Mouse (Mus musculus): Measurements from ENCODE around the gene Guca1a. TPM values are rescaled to one million over a fixed set of nuclear protein-coding genes. Genes with fewer than 3 reads are reported as not detected.
"Not testable (repeated sequence)": the region's sequence is repeated elsewhere in the genome, so short reads cannot be mapped to it uniquely, and the experiment has no call there.

Guca1a gene
- total RNA-seq (2015; ENCODE audit: low replicate concordance): 2.5 TPM in 1 of 2 replicates, not detected in the other
- total RNA-seq (2017; ENCODE audit: low replicate concordance): not detected in 2 replicates

GRCm38 (mm10) chr17:47400451-47400850, at the start of gene Guca1a:
Gene Guca1a (minus strand): TSS chr17:47400584.
- no peak for ATAC-seq (replicated peaks; ENCODE audit: low FRiP score, poor library complexity, severe bottlenecking)

GRCm38 (mm10) chr17:47449432-47449831, 49.0 kb upstream of the Guca1a start:
- no peak for ATAC-seq (replicated peaks; ENCODE audit: low FRiP score, poor library complexity, severe bottlenecking)

- no peak for ATAC-seq (replicated peaks; ENCODE audit: low FRiP score, poor library complexity, severe bottlenecking)
Measured at GRCm38 (mm10) chr17:47448523-47449372, 48.4 kb upstream of the Guca1a start.

- no peak for ATAC-seq (replicated peaks; ENCODE audit: low FRiP score, poor library complexity, severe bottlenecking)
Measured at GRCm38 (mm10) chr17:47446561-47446960, 46.2 kb upstream of the Guca1a start.

- ATAC-seq (replicated peaks; ENCODE audit: low FRiP score, poor library complexity, severe bottlenecking): no peak
Measured at GRCm38 (mm10) chr17:47446025-47446424, 45.6 kb upstream of the Guca1a start.

GRCm38 (mm10) chr17:47445518-47445917, 45.1 kb upstream of the Guca1a start:
- no peak for ATAC-seq (replicated peaks; ENCODE audit: low FRiP score, poor library complexity, severe bottlenecking)

GRCm38 (mm10) chr17:47444113-47444512, 43.7 kb upstream of the Guca1a start:
- no peak for ATAC-seq (replicated peaks; ENCODE audit: low FRiP score, poor library complexity, severe bottlenecking)

GRCm38 (mm10) chr17:47442271-47442670, 41.9 kb upstream of the Guca1a start:
- no peak for ATAC-seq (replicated peaks; ENCODE audit: low FRiP score, poor library complexity, severe bottlenecking)

- ATAC-seq (replicated peaks; ENCODE audit: low FRiP score, poor library complexity, severe bottlenecking): no peak
Measured at GRCm38 (mm10) chr17:47441296-47442051, 41.1 kb upstream of the Guca1a start.

GRCm38 (mm10) chr17:47440359-47440890, 40.0 kb upstream of the Guca1a start:
- no peak for ATAC-seq (replicated peaks; ENCODE audit: low FRiP score, poor library complexity, severe bottlenecking)

- no peak for ATAC-seq (replicated peaks; ENCODE audit: low FRiP score, poor library complexity, severe bottlenecking)
Measured at GRCm38 (mm10) chr17:47439396-47440028, 39.1 kb upstream of the Guca1a start.

GRCm38 (mm10) chr17:47438611-47439010, 38.2 kb upstream of the Guca1a start:
- no peak for ATAC-seq (replicated peaks; ENCODE audit: low FRiP score, poor library complexity, severe bottlenecking)

GRCm38 (mm10) chr17:47436907-47437547, 36.6 kb upstream of the Guca1a start, which contains the start of gene 1700001C19Rik:
Gene 1700001C19Rik (minus strand): TSS chr17:47437376.
- no peak for ATAC-seq (replicated peaks; ENCODE audit: low FRiP score, poor library complexity, severe bottlenecking)

- no peak for ATAC-seq (replicated peaks; ENCODE audit: low FRiP score, poor library complexity, severe bottlenecking)
Measured at GRCm38 (mm10) chr17:47436156-47436906, 35.9 kb upstream of the Guca1a start, which contains the start of gene AI661453. Gene AI661453 (plus strand): TSS chr17:47436615.

GRCm38 (mm10) chr17:47430815-47431214, 30.4 kb upstream of the Guca1a start:
- ATAC-seq (replicated peaks; ENCODE audit: low FRiP score, poor library complexity, severe bottlenecking): no peak

GRCm38 (mm10) chr17:47428831-47429304, 28.5 kb upstream of the Guca1a start:
- no peak for ATAC-seq (replicated peaks; ENCODE audit: low FRiP score, poor library complexity, severe bottlenecking)

- no peak for ATAC-seq (replicated peaks; ENCODE audit: low FRiP score, poor library complexity, severe bottlenecking)
Measured at GRCm38 (mm10) chr17:47427316-47427715, 26.9 kb upstream of the Guca1a start.

GRCm38 (mm10) chr17:47424186-47424585, 23.8 kb upstream of the Guca1a start:
- no peak for ATAC-seq (replicated peaks; ENCODE audit: low FRiP score, poor library complexity, severe bottlenecking)

GRCm38 (mm10) chr17:47422616-47423015, 22.2 kb upstream of the Guca1a start:
- ATAC-seq (replicated peaks; ENCODE audit: low FRiP score, poor library complexity, severe bottlenecking): not testable (repeated sequence)
